Mouse (Mus musculus) erythroid progenitor cell, adult 5-6 weeks (primary cell): Measurements from ENCODE around the gene Kcna3. TPM values are rescaled to one million over a fixed set of nuclear protein-coding genes. Genes with fewer than 3 reads are reported as not detected.

Experiments
- ATAC-seq: replicated peaks from 2 replicates; pipeline ENCODE4 v1.8.0; 2016; ENCODE audit warnings: moderate number of reproducible peaks, mild to moderate bottlenecking, moderate TSS enrichment, inconsistent platforms; ENCODE audit not compliant: poor library complexity, low FRiP score, severe bottlenecking
- total RNA-seq, 2 experiments: library from RNA; stranded (forward) in 1 of 2; stranded (reverse) in 1 of 2; fragments of 150-400 nt in 1 of 2; fragments of 186-747, 209-891 nt in 1 of 2; gene quantifications; 2 replicates each; pipeline versions ENCODE4 v1.2.3 to v1.2.4; 2015 to 2017; ENCODE audit warnings: low replicate concordance in 2 of 2

Kcna3 gene
- total RNA-seq (2015; ENCODE audit: low replicate concordance), result 7.5 TPM in 1 of 2 replicates, not detected in the other
- not detected in 2 replicates for total RNA-seq (2017; ENCODE audit: low replicate concordance)

DNA sequence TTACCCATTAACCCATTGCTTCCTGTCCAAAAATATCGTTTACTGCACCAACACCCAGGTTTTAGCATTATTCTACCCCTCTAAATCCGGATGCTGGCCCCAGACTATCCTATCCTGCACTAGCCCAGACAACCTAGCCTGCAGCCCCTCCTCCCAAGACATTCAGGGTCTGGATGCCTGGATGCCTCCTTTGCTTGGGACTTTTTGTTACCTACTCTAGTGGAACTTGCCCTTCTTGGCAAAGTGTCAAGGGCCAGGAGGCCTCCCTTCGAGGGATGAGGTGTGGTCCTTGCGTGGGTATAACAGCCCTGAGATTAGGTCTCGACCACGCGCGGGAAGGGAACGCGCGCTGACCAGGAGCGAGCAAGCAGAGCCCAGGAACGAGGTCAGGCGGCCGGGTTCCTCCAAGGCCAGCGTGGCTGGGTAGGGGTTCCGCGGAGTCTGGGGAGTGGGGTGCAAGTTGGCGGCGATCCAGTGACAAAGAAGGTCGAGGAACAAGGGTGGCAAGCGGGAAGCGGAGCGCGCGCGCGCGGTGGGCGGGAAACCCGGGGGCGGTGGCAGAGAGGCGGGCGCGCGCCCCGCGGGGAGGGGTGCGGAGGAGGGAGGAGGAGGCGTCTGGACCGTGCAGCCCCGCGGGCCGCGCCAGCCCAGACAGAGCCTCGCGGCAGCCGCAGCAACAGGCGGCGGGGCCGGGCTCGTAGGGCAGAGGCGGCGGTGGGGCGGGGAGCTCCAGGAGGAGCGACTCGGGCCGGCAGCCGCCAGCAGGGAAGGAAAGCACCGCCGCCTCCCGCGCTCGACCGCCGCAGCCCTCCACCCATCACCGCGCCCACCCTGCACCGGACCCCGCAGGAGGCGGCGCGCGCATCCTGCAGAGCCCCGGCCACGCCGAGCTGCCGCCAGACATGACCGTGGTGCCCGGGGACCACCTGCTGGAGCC is at the start of gene Kcna3:
Kcna3 (plus strand) TSS at position 649 of the 937 bp plus-strand sequence.
- ATAC-seq, result no peak

DNA sequence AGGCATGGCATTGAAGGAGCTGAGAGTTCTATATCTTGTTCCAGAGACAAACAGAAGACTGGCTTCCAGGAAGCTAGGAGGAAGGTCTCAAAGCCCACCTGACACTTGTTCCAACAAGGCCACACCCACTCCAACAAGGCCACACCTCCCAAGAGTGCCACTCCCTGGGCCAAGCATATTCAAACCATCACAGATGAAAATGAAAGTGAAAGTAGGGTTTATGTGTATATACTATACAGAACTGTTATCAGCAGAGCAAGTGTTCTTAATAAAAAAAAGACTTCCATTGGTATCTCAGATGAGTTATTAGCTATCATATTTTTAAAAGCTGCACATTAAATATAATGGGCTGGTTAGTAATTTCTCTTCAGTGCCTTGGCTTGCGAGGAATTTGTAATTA is 44.6 kb upstream of the Kcna3 start:
- no peak for ATAC-seq

GRCm38 (mm10) chr3:106995347-106995746 is 40.6 kb upstream of the Kcna3 start:
- no peak for ATAC-seq

- ATAC-seq, result no peak
These were observed 39.8 kb upstream of the Kcna3 start for GRCm38 (mm10) chr3:106996186-106996585.

DNA sequence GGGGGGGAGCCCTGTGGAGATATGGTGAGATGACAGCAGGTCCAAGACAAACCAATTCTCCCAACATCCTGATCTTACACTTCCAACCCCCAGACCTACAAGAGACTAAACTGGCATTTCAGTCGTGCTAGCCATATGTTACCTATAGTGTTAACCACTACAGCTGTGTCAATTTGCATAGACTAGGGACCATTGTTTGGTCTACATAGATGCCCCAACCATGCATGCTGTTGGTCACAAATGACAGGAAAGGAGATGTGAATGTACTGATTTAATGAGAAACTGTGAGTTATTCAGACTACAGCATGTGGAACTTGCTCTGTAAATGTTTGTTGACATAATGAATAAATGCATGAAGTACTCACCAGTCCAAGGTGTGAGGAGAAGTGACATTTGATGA is 37.6 kb upstream of the Kcna3 start:
- no peak for ATAC-seq

DNA sequence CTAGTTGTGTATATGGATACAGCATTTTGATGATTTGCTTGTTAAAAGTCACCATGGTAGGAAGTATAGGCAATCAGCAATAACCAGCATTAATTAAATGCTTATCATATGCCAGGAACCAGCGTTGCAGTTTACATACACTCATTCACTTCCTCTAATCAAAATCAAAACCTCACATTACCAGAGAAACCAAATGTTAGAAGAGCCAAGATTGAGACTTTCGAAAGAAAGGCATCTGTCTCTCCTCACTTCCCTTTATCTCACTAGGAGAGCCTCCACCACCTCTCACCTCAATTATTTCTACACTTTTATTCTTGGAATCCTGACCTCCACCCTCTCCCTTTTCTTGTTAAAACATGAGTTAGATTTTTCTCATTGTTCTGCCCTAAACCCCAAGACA is 35.8 kb upstream of the Kcna3 start:
- ATAC-seq, result no peak

GRCm38 (mm10) chr3:107002249-107003123 is 33.5 kb upstream of the Kcna3 start:
- no peak for ATAC-seq

GRCm38 (mm10) chr3:107009329-107010076 is 26.5 kb upstream of the Kcna3 start:
- no peak for ATAC-seq

DNA sequence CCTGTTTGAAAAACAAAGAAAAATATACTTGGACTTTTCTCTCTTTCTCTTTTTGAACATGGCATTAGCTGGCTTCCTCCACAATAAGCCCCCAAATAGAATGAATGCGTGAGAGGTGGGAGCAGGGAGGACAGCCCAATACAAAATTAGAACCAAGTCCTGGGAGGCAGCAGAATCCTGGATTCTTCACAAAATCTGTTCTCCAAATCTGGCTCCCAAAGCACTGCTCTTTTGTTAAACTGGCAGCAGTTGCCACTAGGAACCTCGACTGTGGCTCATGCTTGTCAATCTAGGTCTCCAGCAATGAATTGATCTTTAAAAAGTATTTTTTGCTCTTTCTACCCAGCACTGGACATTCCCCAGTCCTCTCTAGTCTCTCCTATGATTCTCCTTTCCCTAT is 17.7 kb upstream of the Kcna3 start:
- no peak for ATAC-seq

DNA sequence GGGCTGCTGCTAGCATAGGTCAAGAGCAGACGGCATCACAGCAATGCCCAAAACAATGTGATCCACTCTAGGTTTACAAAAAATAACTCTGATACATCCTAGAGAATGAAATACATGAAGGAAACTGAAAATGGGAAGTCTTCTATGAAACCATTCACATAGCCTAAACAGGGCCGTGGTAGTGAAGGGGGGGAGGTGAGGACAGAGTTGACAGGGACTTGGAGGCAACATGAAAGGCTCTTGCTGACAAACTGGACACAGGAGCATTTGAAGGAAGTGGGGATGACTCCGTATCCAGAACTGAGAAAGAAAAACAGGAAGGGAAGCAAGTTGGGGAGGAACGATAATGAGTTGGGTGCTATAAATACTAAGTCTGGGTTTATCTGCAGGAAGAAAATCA is 4.4 kb upstream of the Kcna3 start:
- no peak for ATAC-seq

GRCm38 (mm10) chr3:107034776-107035175 is 1.2 kb upstream of the Kcna3 start:
- no peak for ATAC-seq

DNA sequence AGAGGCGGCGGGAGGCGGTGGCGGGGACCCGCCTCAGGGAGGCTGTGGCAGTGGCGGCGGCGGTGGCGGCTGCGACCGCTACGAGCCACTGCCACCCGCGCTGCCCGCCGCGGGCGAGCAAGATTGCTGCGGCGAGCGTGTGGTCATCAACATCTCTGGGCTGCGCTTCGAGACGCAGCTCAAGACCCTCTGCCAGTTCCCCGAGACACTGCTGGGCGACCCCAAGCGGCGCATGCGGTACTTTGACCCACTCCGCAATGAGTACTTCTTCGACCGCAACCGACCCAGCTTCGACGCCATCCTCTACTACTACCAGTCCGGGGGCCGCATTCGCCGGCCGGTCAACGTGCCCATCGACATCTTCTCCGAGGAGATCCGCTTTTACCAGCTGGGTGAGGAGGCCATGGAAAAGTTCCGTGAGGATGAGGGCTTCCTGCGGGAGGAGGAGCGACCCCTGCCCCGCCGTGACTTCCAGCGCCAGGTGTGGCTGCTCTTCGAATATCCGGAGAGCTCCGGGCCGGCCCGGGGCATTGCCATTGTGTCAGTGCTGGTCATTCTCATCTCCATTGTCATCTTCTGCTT is 580 bp downstream of the Kcna3 start:
- no peak for ATAC-seq

GRCm38 (mm10) chr3:107037105-107037504 is 1.1 kb downstream of the Kcna3 start:
- no peak for ATAC-seq

GRCm38 (mm10) chr3:107037536-107038155 is 1.7 kb downstream of the Kcna3 start:
- no peak for ATAC-seq

DNA sequence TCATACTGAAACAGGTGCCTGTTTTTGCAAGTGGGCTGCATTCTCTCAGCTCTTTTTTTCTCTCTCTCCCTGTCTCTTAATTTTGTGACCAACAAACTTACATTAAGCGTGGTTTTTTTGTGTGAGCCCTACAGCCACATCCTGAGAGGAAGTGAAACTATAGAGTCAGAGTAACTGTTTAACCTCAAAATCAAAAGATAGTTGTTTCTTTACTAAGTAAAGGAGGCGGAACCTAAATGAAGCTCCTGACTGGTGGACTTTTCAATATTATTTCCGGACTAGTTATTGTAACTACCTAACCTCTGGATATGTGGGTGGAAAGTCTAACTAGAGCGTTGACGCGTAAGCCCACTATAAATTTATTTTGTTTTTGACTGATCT is 2.2 kb downstream of the Kcna3 start:
- ATAC-seq, result no peak

GRCm38 (mm10) chr3:107038661-107039223 is 2.8 kb downstream of the Kcna3 start:
- no peak for ATAC-seq

DNA sequence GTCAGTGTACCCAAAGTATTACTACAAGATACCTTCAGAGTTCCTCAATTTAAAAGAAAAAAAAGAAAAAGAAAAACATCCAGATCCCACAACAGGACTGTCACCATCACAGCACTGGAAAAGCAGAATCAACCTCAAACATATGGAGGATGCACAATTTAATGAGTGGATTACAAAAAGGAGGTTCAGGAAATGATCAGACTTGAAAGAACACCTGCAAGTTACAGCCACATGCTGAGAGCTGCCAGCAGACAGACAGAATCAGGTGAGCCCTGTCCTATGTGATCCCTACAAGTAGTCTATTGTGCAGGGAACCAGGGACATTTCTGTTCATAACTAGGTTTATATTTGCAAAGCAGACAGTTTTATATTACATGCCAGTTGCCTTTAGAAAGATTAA is 3.3 kb downstream of the Kcna3 start:
- no peak for ATAC-seq

GRCm38 (mm10) chr3:107040408-107040807 is 4.4 kb downstream of the Kcna3 start:
- no peak for ATAC-seq

DNA sequence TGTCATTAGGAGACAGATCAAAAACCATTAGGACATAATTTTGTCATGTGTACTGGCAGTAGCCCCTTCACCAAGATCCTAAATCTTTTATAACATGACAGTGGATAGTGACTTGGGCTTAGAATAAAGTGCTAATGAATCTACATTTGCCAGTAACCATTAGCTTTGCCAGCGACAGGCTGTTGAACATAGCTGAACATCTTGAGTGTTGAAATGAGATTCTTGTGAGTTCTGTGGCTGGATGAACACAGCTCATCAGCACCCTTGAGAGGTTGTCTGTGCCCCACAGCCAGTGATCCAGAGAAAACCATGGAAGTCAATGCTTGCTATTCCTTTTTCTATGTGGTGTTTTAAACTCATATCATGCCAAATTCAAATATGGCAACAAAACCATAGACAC is 5.7 kb downstream of the Kcna3 start:
- ATAC-seq, result no peak
